Mouse (Mus musculus) gastrocnemius, postnatal 25 days (tissue): Measurements from ENCODE around the gene Rabif. TPM values are rescaled to one million over a fixed set of nuclear protein-coding genes. Genes with fewer than 3 reads are reported as not detected.
"Not testable (repeated sequence)": the region's sequence is repeated elsewhere in the genome, so short reads cannot be mapped to it uniquely, and the experiment has no call there.

Experiments
- DNase-seq: peaks from one replicate; pipeline ENCODE4 v3.0.0; 2022
- long read RNA-seq, 2 experiments: library from polyadenylated mRNA; stranded (forward); transcript quantifications; one replicate each; pipeline ENCODE4 v2.0.0; 2021
- total RNA-seq, 2 experiments: library from RNA; stranded (reverse); gene quantifications; 1 replicate in 1 of 2; 2 replicates in 1 of 2; pipeline ENCODE4 v1.2.3; 2021

Rabif gene
- 1 to 10 TPM; 5.7 to 6.6 TPM for total RNA-seq
- long read RNA-seq, experiment 1, transcript Rabif-201 (2 exons, 2,861 nt): major isoform, 9 of 13 reads
- long read RNA-seq, experiment 1, partial matches to known transcripts: 2 of 13 reads
- long read RNA-seq, experiment 1, other reads (novel, unspliced or antisense): 2 of 13 reads
- long read RNA-seq, experiment 2, transcript Rabif-201 (2 exons, 2,861 nt): major isoform, 14 of 17 reads
- long read RNA-seq, experiment 2, partial matches to known transcripts: 0 of 17 reads
- long read RNA-seq, experiment 2, other reads (novel, unspliced or antisense): 3 of 17 reads

GRCm38 (mm10) chr1:134494428-134495215 lies at the start of gene Rabif:
Gene Rabif (plus strand): TSS chr1:134494648.
- DNase-seq: peak; percentile 99

- no peak for DNase-seq
Measured at GRCm38 (mm10) chr1:134445418-134445817, 49.0 kb upstream of the Rabif start.

DNA sequence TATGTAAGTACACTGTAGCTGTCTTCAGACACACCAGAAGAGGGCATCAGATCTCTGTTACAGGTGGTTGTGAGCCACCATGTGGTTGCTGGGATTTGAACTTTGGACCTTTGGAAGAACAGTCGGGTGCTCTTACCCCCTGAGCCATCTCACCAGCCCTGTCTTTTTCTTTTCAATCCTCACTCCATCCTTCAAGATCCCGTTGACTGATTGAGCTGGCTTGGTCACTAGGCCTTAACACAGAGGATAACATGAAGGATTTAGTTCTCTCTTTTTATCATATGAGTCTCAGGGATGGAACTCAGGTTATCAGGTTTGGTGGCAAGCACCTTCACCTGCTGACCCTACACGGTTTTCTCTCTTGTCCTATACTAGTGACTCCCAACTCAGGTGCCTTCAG lies 45.9 kb upstream of the Rabif start:
- not testable (repeated sequence) for DNase-seq

- no peak for DNase-seq
Measured at GRCm38 (mm10) chr1:134450201-134450600, 44.2 kb upstream of the Rabif start.

GRCm38 (mm10) chr1:134450986-134451385 lies 43.5 kb upstream of the Rabif start:
- DNase-seq: no peak

- peak; percentile 87 for DNase-seq
Measured at GRCm38 (mm10) chr1:134454904-134455824, 39.3 kb upstream of the Rabif start, which contains the start of gene Klhl12. Gene Klhl12 (plus strand): TSS chr1:134455531.

GRCm38 (mm10) chr1:134456060-134456459 lies 38.4 kb upstream of the Rabif start:
- no peak for DNase-seq

DNA sequence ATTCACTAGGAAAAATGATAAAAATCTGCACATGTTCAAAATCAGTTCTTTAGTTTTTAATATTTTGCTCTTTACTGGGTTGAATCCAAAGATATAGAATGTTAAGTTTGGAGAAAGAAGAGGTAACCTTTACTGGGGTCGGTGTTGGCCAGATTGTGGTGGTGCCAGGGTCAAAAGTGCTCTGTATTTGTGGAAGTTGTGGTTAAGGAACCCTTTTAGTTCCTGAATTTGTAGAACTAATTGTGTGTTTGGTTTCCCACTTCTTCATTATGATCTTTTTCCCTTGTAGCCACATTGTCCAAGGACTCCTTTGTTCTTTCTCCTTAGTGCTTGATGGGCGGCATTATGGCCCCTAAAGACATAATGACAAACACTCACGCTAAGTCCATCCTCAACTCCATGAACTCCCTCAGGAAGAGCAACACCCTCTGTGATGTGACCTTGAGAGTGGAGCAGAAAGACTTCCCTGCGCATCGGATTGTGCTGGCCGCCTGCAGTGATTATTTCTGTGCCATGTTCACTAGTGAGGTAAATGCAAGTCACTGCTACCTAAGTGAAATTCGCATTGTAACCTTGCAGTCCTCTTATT lies 36.2 kb upstream of the Rabif start:
- no peak for DNase-seq

DNA sequence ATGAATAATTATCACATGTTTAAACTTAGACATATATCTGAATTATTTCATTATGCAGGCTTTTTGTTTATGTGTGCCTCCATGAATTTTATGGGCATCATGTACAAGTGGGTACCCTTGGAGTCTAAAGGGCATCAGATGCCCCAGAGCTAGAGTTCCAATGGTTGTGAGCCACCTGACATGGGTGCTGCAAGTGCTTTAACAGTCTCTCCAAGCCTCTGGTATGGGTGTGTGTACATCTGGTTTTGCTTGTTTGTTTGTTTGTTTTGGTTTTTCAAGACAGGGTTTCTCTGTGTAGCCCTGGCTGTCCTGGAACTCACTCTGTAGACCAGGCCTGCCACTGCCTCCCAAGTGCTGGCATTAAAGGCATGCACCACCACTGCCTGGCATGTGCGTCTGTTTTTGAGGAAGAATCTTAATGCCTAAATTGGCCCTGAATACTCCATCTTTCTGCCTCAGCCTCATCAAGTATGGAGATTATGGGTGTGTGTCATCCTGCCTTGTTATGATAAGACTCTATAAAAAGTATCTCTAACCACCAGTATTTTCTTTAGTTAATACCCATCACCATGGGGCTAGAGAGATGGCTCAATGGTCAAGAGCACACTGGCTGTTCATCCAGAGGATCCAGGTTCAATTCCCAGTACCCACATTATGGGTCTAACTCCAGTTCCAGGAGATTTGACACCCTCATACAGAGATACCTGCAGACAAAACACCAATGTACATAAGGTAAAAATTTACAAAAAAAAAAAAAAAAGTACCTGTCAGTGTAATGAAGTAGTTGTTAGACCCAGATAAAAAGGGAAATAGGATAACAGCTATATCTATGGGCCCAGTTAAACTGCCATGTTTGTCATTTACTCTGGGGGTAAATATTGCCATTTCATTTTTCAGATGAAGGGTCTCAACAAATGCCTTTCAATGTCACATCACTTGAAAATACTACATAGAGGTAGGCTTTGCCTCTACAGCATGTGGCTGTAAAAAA lies 33.9 kb upstream of the Rabif start:
- DNase-seq: no peak

DNA sequence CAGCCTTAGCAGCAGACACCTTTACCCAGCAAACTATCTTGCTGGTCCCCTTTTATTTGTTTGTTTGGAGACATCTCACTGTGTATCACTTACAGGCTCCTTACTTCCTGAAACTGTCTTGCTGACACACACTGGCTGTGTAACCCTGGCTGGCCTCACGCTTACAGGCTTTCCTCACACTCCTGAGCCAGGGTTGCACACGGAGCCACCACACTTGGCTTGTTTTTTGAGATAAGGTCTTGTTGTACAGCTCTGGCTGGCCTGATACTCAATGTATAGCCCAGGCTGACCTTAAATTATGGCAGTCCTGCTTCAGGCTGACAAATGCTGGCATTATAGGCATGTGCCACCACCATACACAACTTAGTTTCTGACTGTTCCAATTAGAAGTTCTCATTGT lies 9.8 kb upstream of the Rabif start:
- no peak for DNase-seq

GRCm38 (mm10) chr1:134490903-134491801 lies 3.3 kb upstream of the Rabif start:
- DNase-seq: no peak

DNA sequence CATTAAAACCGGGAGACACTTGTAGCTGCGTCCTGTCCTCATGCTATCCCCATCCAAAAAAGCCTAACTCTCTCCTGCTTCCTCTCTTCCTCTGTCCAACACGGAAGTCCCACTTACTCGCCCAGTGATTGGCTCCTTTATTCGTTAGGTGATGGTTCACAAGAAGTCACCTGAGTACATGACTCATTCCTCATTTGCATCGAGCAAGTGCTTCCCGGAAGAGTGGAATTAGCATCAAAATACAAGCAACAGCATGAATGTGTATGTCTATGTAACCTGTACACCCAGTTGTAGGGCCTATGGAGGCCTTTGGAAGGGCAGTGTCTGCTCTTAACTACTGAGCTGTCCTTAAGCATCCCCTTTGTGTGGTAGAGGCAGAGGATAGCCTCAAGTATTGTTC lies 2.2 kb upstream of the Rabif start:
- no peak for DNase-seq

DNA sequence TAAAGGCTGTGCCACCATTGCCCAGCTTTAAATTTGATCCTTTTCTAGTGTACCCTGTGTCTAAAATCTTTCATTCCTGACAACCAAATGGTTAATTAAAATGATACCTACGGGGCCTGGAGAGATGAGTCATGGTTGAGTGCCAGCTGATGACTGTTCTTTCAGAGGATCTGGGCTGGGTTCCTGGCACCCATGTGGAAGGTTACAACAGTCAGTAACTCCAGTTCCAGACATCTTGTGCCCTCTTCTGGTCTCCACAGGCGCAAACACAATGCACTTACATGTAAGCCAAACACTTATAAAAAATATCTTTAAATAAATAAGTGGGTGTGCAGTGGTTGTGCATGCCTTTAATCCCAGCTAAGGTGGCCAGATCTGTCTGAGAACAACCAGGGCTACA lies 952 bp upstream of the Rabif start:
- no peak for DNase-seq

- no peak for DNase-seq
Measured at GRCm38 (mm10) chr1:134493956-134494355, 492 bp upstream of the Rabif start.

DNA sequence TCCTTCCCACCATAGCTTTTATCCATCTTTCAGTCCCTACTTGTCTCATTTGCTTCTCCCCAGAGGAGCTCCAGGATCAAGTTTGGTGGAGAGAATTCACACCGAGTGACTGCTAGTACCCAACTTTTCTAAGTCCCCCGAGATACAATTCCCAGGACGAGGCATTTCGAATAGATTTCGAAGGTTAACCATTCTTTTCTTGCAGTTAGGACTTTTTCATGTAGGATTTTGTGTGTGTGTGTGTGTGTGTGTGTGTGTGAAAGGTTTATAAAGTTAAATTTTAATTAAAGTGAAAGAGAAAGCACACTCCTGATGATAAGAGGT lies 730 bp downstream of the Rabif start:
- no peak for DNase-seq

DNA sequence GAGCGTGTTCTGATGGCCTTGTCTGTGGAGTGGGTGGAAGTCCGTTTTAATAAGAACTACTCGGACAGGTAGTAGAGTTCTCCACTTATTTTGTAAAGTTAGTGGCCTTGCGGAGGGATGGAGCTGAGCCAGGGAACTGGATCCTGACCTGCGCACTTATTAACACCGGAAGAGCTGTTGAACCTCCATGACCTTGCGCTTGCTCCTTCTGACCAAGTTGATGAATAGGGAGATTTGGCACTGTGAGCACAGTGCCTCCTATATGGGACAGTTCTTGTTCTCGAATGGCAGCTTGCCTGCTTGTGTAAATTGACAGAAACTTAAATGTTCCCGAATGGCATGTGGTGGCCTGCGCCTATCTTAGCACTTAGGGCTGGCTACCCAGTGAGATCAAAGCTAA lies 1.5 kb downstream of the Rabif start:
- DNase-seq: no peak

DNA sequence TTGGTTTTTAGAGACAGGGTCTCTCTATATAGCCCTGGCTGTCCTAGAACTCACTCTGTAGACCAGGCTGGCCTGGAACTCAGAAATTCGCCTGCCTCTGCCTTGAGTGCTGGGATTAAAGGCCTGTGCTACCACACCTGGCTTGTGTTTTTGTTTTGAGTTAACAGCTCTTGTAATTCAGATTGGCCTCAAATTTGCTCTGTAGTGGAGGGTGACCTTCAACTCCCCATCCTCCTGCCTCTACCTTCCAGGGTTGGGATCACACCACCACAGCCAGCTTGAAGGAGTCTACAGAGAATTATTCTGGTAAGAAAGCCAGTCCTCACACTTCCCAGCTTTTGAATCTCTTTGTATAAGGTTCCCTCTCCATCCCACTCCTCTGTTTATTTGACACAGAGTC lies 6.5 kb downstream of the Rabif start:
- DNase-seq: no peak

DNA sequence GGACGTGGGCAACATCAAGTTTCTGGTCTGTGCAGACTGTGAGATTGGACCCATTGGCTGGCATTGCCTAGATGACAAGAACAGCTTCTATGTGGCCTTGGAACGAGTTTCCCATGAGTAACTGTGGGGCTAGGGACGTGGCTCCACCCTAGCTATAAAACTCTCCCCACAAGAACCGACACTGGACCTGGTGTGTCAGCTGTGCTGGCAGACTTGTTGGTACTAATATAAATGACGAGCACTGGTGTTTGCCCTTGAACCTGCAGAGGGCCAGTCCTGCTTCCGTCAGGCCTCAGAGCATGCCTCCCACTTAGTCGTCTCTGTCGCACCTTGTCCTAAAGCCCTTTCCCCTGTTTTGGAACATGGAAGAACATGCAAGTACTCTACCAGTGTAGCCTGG lies 11.8 kb downstream of the Rabif start:
- DNase-seq: no peak

DNA sequence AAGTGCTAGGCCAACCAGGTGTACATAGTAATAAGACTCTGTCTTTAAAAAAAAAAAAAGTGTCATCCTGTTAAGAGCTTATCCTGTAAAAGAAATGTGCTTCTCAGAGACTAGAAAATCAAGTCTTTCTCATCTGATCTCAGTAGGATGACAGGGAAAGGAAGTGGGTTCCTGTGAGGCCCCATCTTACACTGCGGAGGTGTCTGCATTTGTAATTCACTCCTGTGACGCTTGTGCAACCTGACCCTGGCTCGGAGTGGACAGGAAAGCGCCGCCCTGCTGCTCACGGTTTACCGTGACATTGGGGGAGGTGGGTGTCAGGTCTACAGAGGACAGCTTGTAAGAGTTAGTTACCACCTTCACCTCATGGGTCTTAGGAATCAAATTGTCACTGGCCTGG lies 15.6 kb downstream of the Rabif start:
- no peak for DNase-seq

DNA sequence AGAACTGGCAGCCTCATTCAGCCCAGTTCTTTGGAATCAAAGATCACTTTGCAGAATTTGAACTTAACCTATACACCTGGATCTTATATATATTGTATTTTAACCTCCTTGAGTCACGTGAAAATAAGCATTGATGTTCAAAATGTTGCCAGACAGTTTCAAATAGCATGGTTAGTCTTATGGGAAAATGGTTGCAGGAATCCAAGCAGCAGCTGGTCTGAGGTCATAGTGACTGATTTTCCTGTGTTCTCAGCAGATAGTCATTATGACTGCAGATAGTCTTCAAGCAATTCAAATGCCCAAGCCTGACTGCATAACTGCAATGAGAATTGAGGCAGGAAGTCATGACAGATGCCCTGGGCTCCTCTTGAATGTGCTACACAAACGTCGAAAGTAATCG lies 17.7 kb downstream of the Rabif start:
- no peak for DNase-seq
